Mouse (Mus musculus): ENCODE results near the gene Ptprr. TPM values are rescaled to one million over a fixed set of nuclear protein-coding genes. Genes with fewer than 3 reads are reported as not detected.
A peak's percentile ranks its signal among the peaks of the same experiment; 100 is the strongest.

Gene Ptprr
- polyA plus RNA-seq, 1 experiment from 2014 or later = 1.2 TPM

GRCm38 (mm10) chr10:116175324-116175883 is 157.4 kb downstream of the Ptprr start:
- Histone ChIP-seq H3K4me3 (replicated peaks) (no peak overlapping the region), H3K27ac (no peak overlapping the region), H3K4me1 (peaks cover 12% of the 10 kb centered on the region), H3K27me3 (0 out of 2 replicates have a peak, but pooled peaks cover under 1% of the 10 kb centered on the region), H3K4me2 (peak overlapping the region; percentile 27; the same call in 1 of the 2 replicates), H3K9me3 (no peaks in the 10 kb centered on the region), H3K36me3 (replicated peaks) (no peaks in the 10 kb centered on the region), H3K9ac (no peak overlapping the region)
- no peak for ATAC-seq (ENCODE audit: low FRiP score)
- 46% methylated on average over 10 of the region's 10 CpGs for WGBS

- Histone ChIP-seq H3K36me3 (replicated peaks) (no peaks in the 10 kb centered on the region), H3K4me1 (peaks cover 12% of the 10 kb centered on the region), H3K4me3 (replicated peaks) (no peak overlapping the region), H3K27me3 (0 out of 2 replicates have a peak, but pooled peaks cover 3% of the 10 kb centered on the region), H3K27ac (no peak overlapping the region), H3K9me3 (no peaks in the 10 kb centered on the region), H3K9ac (no peak overlapping the region), H3K4me2 (peak overlapping the region; percentile 25)
- ATAC-seq (ENCODE audit: low FRiP score) = peak; percentile 41; the same call in 1 of the 2 replicates
- 46% methylated on average over 21 of the region's 21 CpGs for WGBS
Observed at GRCm38 (mm10) chr10:116177390-116178179, 159.6 kb downstream of the Ptprr start.

- Histone ChIP-seq H3K27ac (no peak overlapping the region), H3K4me1 (peaks cover 7% of the 10 kb centered on the region), H3K4me2 (no peak overlapping the region), H3K4me3 (replicated peaks) (no peak overlapping the region), H3K9ac (no peak overlapping the region), H3K27me3 (0 out of 2 replicates have a peak, but pooled peaks cover 3% of the 10 kb centered on the region), H3K9me3 (no peaks in the 10 kb centered on the region), H3K36me3 (replicated peaks) (no peaks in the 10 kb centered on the region)
- no peak for ATAC-seq (ENCODE audit: low FRiP score)
- 90% methylated on average over 5 of the region's 5 CpGs for WGBS
Observed at GRCm38 (mm10) chr10:116181235-116181634, 163.2 kb downstream of the Ptprr start.

DNA sequence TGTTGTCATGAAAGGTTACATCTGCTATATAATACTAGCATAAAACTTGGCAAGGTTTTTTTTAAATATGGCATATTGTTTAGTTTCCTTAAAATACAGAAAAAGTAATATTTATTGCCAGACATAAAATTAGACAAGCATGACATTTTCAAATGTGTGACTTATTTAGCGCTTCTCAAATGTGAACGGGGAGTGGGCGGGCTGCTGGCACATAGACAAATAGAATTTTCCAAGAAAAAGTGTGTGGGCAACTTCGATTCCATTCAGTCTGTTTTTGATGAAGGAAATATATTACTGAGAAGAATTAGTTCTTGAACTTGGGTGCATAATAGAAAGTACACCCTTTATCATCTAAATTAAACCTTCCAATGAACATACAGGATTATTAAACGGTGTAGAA is 164.2 kb downstream of the Ptprr start:
- Histone ChIP-seq H3K27ac (no peak overlapping the region), H3K27me3 (0 out of 2 replicates have a peak, but pooled peaks cover 3% of the 10 kb centered on the region), H3K36me3 (replicated peaks) (no peaks in the 10 kb centered on the region), H3K4me1 (peaks cover 6% of the 10 kb centered on the region), H3K4me2 (no peak overlapping the region), H3K4me3 (replicated peaks) (no peak overlapping the region), H3K9me3 (no peaks in the 10 kb centered on the region), H3K9ac (no peak overlapping the region)
- WGBS = 88% methylated on average over 5 of the region's 5 CpGs
- no peak for ATAC-seq (ENCODE audit: low FRiP score)

GRCm38 (mm10) chr10:116183258-116183657 is 165.2 kb downstream of the Ptprr start:
- no peaks in the 10 kb centered on the region for H3K9me3 ChIP-seq
- no peak overlapping the region for H3K4me2 ChIP-seq
- H3K9ac ChIP-seq = no peak overlapping the region
- 80% methylated on average over 3 of the region's 3 CpGs for WGBS
- 0 out of 2 replicates have a peak, but pooled peaks cover 3% of the 10 kb centered on the region for H3K27me3 ChIP-seq
- H3K4me1 ChIP-seq = no peaks in the 10 kb centered on the region
- H3K4me3 ChIP-seq (replicated peaks) = no peak overlapping the region
- ATAC-seq (ENCODE audit: low FRiP score) = no peak
- H3K27ac ChIP-seq = no peak overlapping the region
- H3K36me3 ChIP-seq (replicated peaks) = no peaks in the 10 kb centered on the region

DNA sequence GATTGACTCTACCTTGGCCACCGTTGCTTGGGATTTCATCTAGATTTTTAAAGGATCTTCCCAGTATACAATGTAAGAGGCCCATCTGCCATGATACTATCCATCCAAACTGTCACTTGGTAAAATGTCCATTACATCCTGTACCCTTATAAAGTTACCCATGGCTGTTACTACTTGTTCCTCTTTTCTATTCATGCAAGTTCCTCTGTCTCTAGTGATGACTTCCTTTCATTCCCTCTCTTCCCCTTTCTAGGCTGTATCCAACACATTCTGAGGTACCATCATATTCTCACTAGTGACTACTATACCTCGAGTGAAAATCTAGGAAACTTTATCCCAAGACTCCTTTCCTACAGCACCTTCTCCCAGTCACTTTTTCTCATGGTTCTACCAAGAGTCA is 173.7 kb downstream of the Ptprr start:
- no peak for ATAC-seq (ENCODE audit: low FRiP score)
- Histone ChIP-seq H3K9ac (no peak overlapping the region), H3K4me3 (replicated peaks) (no peak overlapping the region), H3K9me3 (no peaks in the 10 kb centered on the region), H3K27me3 (0 out of 2 replicates have a peak, but pooled peaks cover 3% of the 10 kb centered on the region), H3K4me1 (no peaks in the 10 kb centered on the region; the same call in 1 of the 2 replicates), H3K36me3 (replicated peaks) (no peaks in the 10 kb centered on the region), H3K4me2 (no peak overlapping the region), H3K27ac (no peak overlapping the region)
- WGBS = 80% methylated on average over 2 of the region's 2 CpGs

- Histone ChIP-seq H3K9me3 (no peaks in the 10 kb centered on the region), H3K9ac (no peak overlapping the region), H3K4me3 (replicated peaks) (no peak overlapping the region), H3K27me3 (0 out of 2 replicates have a peak, but pooled peaks cover 3% of the 10 kb centered on the region), H3K36me3 (replicated peaks) (no peaks in the 10 kb centered on the region), H3K4me1 (no peaks in the 10 kb centered on the region; the same call in 1 of the 2 replicates), H3K4me2 (no peak overlapping the region), H3K27ac (no peak overlapping the region)
- no peak for ATAC-seq (ENCODE audit: low FRiP score)
- WGBS = 90% methylated on average over 8 of the region's 8 CpGs
Observed at GRCm38 (mm10) chr10:116192293-116192692, 174.3 kb downstream of the Ptprr start.

DNA sequence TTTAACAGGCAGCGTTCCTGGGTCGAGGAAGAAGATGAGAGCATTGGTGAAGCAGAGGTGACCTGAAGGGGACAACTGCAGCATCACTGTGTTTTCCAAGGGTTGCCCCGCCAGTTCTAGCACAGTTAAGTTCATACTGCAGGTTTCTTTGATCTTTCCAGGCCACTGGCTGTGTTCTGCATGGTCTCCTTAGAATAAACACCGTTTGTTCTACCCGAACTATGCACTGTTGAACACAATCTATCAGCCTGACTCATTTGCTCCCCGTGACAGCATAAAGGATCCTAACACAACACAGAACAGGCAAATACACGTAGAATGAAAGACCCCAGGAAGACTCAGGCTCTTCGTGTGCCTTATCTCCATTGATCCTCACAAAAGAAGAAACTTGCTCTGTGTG is 176.4 kb downstream of the Ptprr start:
- no peaks in the 10 kb centered on the region; the same call in 1 of the 2 replicates for H3K4me1 ChIP-seq
- WGBS = 53% methylated on average over 8 of the region's 8 CpGs
- no peak overlapping the region for H3K27ac ChIP-seq
- no peaks in the 10 kb centered on the region for H3K9me3 ChIP-seq
- no peak overlapping the region for H3K4me3 ChIP-seq (replicated peaks)
- no peaks in the 10 kb centered on the region for H3K36me3 ChIP-seq (replicated peaks)
- peaks cover 7% of the 10 kb centered on the region; the same call in 1 of the 2 replicates for H3K27me3 ChIP-seq
- no peak overlapping the region for H3K4me2 ChIP-seq
- ATAC-seq (ENCODE audit: low FRiP score) = no peak
- no peak overlapping the region for H3K9ac ChIP-seq

- Histone ChIP-seq H3K4me3 (replicated peaks) (no peak overlapping the region), H3K9me3 (no peaks in the 10 kb centered on the region), H3K4me1 (no peaks in the 10 kb centered on the region; the same call in 1 of the 2 replicates), H3K27me3 (peaks cover 7% of the 10 kb centered on the region; the same call in 1 of the 2 replicates), H3K9ac (no peak overlapping the region), H3K4me2 (peak overlapping the region; percentile 34), H3K27ac (no peak overlapping the region), H3K36me3 (replicated peaks) (no peaks in the 10 kb centered on the region)
- WGBS = 18% methylated on average over 14 of the region's 14 CpGs
- peak; percentile 22; the same call in 1 of the 2 replicates for ATAC-seq (ENCODE audit: low FRiP score)
Observed at GRCm38 (mm10) chr10:116196596-116197415, 178.8 kb downstream of the Ptprr start.

DNA sequence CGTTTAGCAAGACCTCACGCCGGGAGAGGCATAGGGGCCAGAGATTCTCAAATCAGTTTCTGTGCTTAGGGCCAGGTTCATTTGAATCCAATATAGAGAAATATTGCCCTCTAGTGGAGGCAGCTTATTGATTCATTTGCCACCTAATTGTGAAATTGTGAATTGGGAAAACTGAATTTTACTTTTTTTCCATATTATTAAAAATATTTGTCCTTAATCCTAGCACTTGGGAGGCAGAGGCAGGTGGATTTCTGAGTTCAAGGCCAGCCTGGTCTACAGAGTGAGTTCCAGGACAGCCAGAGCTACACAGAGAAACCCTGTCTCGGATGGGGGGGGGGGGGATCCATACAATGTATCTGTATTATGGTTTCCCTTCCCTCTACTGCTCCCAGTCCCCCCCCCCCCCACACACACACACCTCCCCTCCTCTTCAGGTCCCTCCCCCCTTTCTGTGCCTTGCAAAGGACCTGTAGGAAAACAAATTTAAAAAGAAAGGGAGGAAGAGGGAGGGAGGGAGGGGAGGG is 179.5 kb downstream of the Ptprr start:
- H3K27ac ChIP-seq = no peak overlapping the region
- no peaks in the 10 kb centered on the region; the same call in 1 of the 2 replicates for H3K4me1 ChIP-seq
- peak overlapping the region; percentile 34 for H3K4me2 ChIP-seq
- H3K9ac ChIP-seq = no peak overlapping the region
- ATAC-seq (ENCODE audit: low FRiP score) = peak; percentile 73
- H3K36me3 ChIP-seq (replicated peaks) = no peaks in the 10 kb centered on the region
- H3K4me3 ChIP-seq (replicated peaks) = no peak overlapping the region
- H3K9me3 ChIP-seq = no peaks in the 10 kb centered on the region
- WGBS = 27% methylated on average over 4 of the region's 4 CpGs
- H3K27me3 ChIP-seq = peaks cover 7% of the 10 kb centered on the region; the same call in 1 of the 2 replicates

DNA sequence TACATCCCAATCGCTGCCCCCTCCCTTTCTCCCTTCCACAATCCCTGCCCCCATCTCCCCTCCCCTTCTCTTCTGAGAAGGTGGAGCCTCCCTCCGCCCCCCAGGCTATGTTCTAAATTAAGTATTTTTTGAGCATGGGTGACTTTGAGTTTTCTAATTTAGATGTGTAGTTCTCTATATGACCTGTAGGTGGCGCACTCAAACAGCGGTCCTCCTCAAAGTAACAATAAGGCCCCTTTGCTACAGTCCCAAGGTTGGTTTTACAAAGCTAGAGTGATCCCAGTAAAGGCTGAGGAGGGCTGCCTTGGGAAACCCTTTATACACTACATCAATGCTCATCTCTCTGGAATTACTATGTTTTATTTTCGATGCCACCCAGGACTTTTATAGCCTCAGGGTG is 181.0 kb downstream of the Ptprr start:
- H3K27me3 ChIP-seq = peaks cover 7% of the 10 kb centered on the region; the same call in 1 of the 2 replicates
- H3K9me3 ChIP-seq = no peaks in the 10 kb centered on the region
- H3K9ac ChIP-seq = no peak overlapping the region
- ATAC-seq (ENCODE audit: low FRiP score) = no peak
- H3K4me3 ChIP-seq (replicated peaks) = no peak overlapping the region
- H3K4me1 ChIP-seq = no peaks in the 10 kb centered on the region; the same call in 1 of the 2 replicates
- H3K36me3 ChIP-seq (replicated peaks) = no peaks in the 10 kb centered on the region
- H3K4me2 ChIP-seq = no peak overlapping the region
- 20% methylated on average over 5 of the region's 5 CpGs for WGBS
- H3K27ac ChIP-seq = no peak overlapping the region

All from forebrain, embryonic 12.5 days (tissue).